Mouse (Mus musculus) testis, adult 2 months (tissue): Measurements from ENCODE around the gene Rspo4. TPM values are rescaled to one million over a fixed set of nuclear protein-coding genes. Genes with fewer than 3 reads are reported as not detected.

Source experiments
- H3K27ac ChIP-seq: fragments of 200-500 bp; 2 replicates; pipeline ENCODE4 v1.5.1; 2012; ENCODE audit warnings: low read depth, low read length; ENCODE audit not compliant: control insufficient read depth, insufficient read depth
- H3K27me3 ChIP-seq: fragments of 200-500 bp; 2 replicates; pipeline ENCODE4 v1.6.1; 2012; ENCODE audit warnings: mild to moderate bottlenecking, low read length, moderate library complexity; ENCODE audit not compliant: control insufficient read depth, insufficient read depth
- H3K36me3 ChIP-seq: fragments of 200-500 bp; 2 replicates; pipeline ENCODE4 v1.6.1; 2012; ENCODE audit warnings: mild to moderate bottlenecking, low read length; ENCODE audit not compliant: control insufficient read depth, insufficient read depth
- H3K4me1 ChIP-seq: fragments of 200-500 bp; 2 replicates; pipeline ENCODE4 v1.6.1; 2012; ENCODE audit warnings: low read length; ENCODE audit not compliant: control insufficient read depth, insufficient read depth
- H3K4me3 ChIP-seq: fragments of 200-500 bp; 2 replicates; pipeline ENCODE4 v1.5.1; 2012; ENCODE audit warnings: low read depth, mild to moderate bottlenecking, low read length, moderate library complexity, mixed read lengths; ENCODE audit not compliant: control insufficient read depth
- CTCF ChIP-seq: fragments of 200-500 bp; IDR thresholded peaks from 2 replicates; pipeline ENCODE4 v1.5.1; 2012; ENCODE audit warnings: low read depth, mild to moderate bottlenecking, inconsistent platforms, low read length, moderate library complexity; ENCODE audit not compliant: control insufficient read depth, insufficient read depth, insufficient replicate concordance
- POLR2A ChIP-seq: fragments of 200-500 bp; IDR thresholded peaks from 2 replicates; pipeline ENCODE4 v1.6.1; 2012; ENCODE audit warnings: low read depth, mild to moderate bottlenecking, inconsistent platforms, low read length, moderate library complexity; ENCODE audit not compliant: control insufficient read depth
- polyA plus RNA-seq: library from polyadenylated mRNA; depleted of rRNA; stranded (reverse); fragments of >200 nt; gene quantifications from 2 replicates; pipeline ENCODE4 v1.2.3, GENCODE M21; 2012

Rspo4 gene
- polyA plus RNA-seq, 1 experiment: 0.78 TPM

GRCm38 (mm10) chr2:151878645-151879044 is 35.9 kb downstream of the Rspo4 start:
- H3K27ac ChIP-seq: no peak overlapping the region
- no peaks in the 10 kb centered on the region for H3K27me3 ChIP-seq
- TF ChIP-seq CTCF (no peak), POLR2A (no peak)
- no peaks in the 10 kb centered on the region for H3K36me3 ChIP-seq
- H3K4me3 ChIP-seq: no peak overlapping the region
- H3K4me1 ChIP-seq: peaks cover 2% of the 10 kb centered on the region

- Histone ChIP-seq H3K4me1 (peaks cover 2% of the 10 kb centered on the region), H3K27me3 (no peaks in the 10 kb centered on the region), H3K36me3 (no peaks in the 10 kb centered on the region), H3K27ac (no peak overlapping the region), H3K4me3 (no peak overlapping the region)
- no peak for TF ChIP-seq POLR2A
- no peak for TF ChIP-seq CTCF
Measured at GRCm38 (mm10) chr2:151879760-151880159, 37.0 kb downstream of the Rspo4 start.

DNA sequence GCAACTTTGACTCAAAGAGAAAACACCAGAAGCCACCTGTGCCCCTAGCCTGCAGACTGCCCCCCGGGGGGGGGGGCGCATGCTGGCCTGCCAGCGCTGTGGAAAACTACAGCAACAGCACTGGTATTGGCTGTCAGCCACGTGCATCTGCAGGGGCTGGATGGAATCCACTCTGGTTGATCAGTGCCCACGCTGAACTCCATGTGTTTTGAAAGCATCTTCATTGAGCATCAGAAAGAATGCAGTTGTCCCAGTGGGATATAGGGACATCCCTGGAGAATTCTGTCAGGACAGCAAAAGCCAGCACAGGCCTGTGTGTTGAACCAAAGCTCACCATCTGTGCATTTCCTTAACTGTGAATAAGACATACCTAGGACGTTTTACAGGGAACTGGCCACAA is 48.3 kb downstream of the Rspo4 start:
- Histone ChIP-seq H3K36me3 (no peaks in the 10 kb centered on the region), H3K27ac (no peak overlapping the region), H3K4me1 (no peaks in the 10 kb centered on the region), H3K27me3 (no peaks in the 10 kb centered on the region), H3K4me3 (no peak overlapping the region)
- TF ChIP-seq POLR2A: no peak
- TF ChIP-seq CTCF: no peak

- Histone ChIP-seq H3K27ac (no peak overlapping the region), H3K4me3 (no peak overlapping the region), H3K36me3 (no peaks in the 10 kb centered on the region), H3K27me3 (no peaks in the 10 kb centered on the region), H3K4me1 (no peaks in the 10 kb centered on the region)
- TF ChIP-seq POLR2A (no peak), CTCF (no peak)
Measured at GRCm38 (mm10) chr2:151893122-151893774, 50.5 kb downstream of the Rspo4 start.

DNA sequence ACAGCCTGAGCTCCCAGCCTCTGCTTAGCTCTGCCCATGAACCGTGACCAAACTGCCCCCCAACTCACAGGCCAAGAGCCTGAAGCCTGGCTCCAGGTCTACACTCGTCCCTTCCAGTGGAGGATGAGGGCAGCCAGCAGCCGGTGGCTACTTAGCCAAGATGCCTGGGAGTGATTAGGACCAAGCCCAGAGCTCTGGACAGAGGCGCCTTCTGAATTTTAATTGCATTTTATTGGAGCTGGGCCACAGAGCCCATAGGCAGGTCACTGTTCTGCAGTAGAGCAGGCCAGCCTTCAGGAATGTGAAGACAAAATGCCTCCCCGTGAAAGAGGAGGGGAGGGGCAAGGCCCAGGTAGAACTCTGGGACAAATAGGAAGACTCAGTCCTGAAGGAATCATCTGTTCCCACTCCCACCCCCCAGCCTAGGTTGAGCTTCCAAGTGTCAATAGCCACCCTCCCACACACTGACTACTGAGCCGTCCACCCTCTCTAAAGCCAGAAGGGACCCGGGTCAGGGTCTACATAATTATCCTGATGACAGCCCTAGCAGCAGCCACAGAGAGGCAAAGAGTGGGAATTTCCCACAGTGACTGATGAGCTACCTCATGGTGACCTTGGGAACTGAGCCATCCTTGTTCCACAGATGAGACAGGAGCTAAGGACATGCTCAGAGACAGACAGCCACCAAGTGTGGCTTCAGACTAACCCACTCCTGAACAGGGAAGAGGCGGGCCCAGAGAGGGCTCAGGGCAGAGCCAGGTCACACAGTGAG is 51.7 kb downstream of the Rspo4 start:
- TF ChIP-seq CTCF (no peak), POLR2A (no peak)
- Histone ChIP-seq H3K27me3 (no peaks in the 10 kb centered on the region), H3K27ac (no peak overlapping the region), H3K36me3 (no peaks in the 10 kb centered on the region), H3K4me3 (no peak overlapping the region), H3K4me1 (no peaks in the 10 kb centered on the region)

- H3K4me1 ChIP-seq: no peaks in the 10 kb centered on the region
- no peaks in the 10 kb centered on the region for H3K27me3 ChIP-seq
- TF ChIP-seq CTCF (no peak), POLR2A (no peak)
- H3K27ac ChIP-seq: no peak overlapping the region
- H3K4me3 ChIP-seq: no peak overlapping the region
- no peaks in the 10 kb centered on the region for H3K36me3 ChIP-seq
Measured at GRCm38 (mm10) chr2:151895911-151896310, 53.2 kb downstream of the Rspo4 start.

DNA sequence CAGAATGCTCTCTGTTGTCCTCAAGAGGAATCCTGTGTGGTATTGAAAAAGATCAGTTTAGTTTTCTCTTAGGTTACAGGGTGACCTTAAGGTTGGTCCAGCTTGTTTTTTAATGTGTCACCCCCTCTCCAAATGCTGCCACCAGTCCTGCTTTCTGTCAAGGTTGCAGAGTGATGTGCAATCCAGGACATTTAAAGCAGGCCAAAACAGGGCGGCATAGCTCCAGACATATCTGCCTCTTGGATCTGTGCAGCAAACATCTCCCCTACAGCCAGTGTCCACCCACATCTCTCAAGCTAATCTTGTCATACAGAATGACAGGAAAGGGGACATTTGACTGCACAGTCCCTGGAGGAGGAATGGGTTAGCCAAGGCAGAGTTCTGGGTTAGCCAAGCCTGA is 55.4 kb downstream of the Rspo4 start:
- H3K27ac ChIP-seq: no peak overlapping the region
- H3K4me1 ChIP-seq: no peaks in the 10 kb centered on the region
- H3K4me3 ChIP-seq: no peak overlapping the region
- no peak for TF ChIP-seq CTCF
- H3K27me3 ChIP-seq: no peaks in the 10 kb centered on the region
- no peaks in the 10 kb centered on the region for H3K36me3 ChIP-seq

- Histone ChIP-seq H3K36me3 (no peaks in the 10 kb centered on the region), H3K4me1 (no peaks in the 10 kb centered on the region), H3K4me3 (no peak overlapping the region), H3K27ac (no peak overlapping the region), H3K27me3 (no peaks in the 10 kb centered on the region)
- no peak for TF ChIP-seq CTCF
- no peak for TF ChIP-seq POLR2A
Measured at GRCm38 (mm10) chr2:151900845-151901244, 58.1 kb downstream of the Rspo4 start.
